Mouse (Mus musculus) neural tube, embryonic 11.5 days (tissue): ENCODE measurements around the gene Pth2. TPM values are rescaled to one million over a fixed set of nuclear protein-coding genes. Genes with fewer than 3 reads are reported as not detected.

ENCODE experiments used
- ATAC-seq: fragments of 200-750 bp; cut with Nextera tagmentation; 2 replicates; pipeline ENCODE4 v1.8.0; 2017; ENCODE audit warnings: moderate number of reproducible peaks, mild to moderate bottlenecking, moderate TSS enrichment, moderate library complexity; ENCODE audit not compliant: insufficient read depth, low FRiP score, low TSS enrichment
- DNase-seq: peaks from one replicate; pipeline ENCODE4 v3.0.0-alpha.2; 2015; ENCODE audit warnings: low spot score
- H3K27ac ChIP-seq: fragments of 300-500 bp; sonication (generic); 2 replicates; pipeline ENCODE4 v1.5.1; 2014; ENCODE audit warnings: low read depth, mild to moderate bottlenecking, low read length
- H3K27me3 ChIP-seq: fragments of 300-500 bp; sonication (generic); 2 replicates; pipeline ENCODE4 v1.6.1; 2014; ENCODE audit warnings: mild to moderate bottlenecking, low read length, mixed read lengths; ENCODE audit not compliant: control insufficient read depth, insufficient read depth
- H3K36me3 ChIP-seq: fragments of 300-500 bp; sonication (generic); 2 replicates; pipeline ENCODE4 v1.6.1; 2014; ENCODE audit warnings: mild to moderate bottlenecking, low read length, moderate library complexity, mixed read lengths; ENCODE audit not compliant: control insufficient read depth, insufficient read depth
- H3K4me1 ChIP-seq: fragments of 300-500 bp; sonication (generic); 2 replicates; pipeline ENCODE4 v1.6.1; 2014; ENCODE audit warnings: low read length, mixed read lengths; ENCODE audit not compliant: control insufficient read depth, insufficient read depth
- H3K4me2 ChIP-seq: fragments of 300-500 bp; sonication (generic); 2 replicates; pipeline ENCODE4 v1.6.1; 2014; ENCODE audit warnings: low read depth, mild to moderate bottlenecking, moderate library complexity
- H3K4me3 ChIP-seq: fragments of 300-500 bp; sonication (generic); 2 replicates; pipeline ENCODE4 v1.5.1; 2014; ENCODE audit warnings: low read depth, low read length
- H3K9ac ChIP-seq: fragments of 300-500 bp; sonication (generic); 2 replicates; pipeline ENCODE4 v1.6.1; 2014; ENCODE audit warnings: mild to moderate bottlenecking, low read length
- H3K9me3 ChIP-seq: fragments of 300-500 bp; sonication (generic); 2 replicates; pipeline ENCODE4 v1.6.1; 2016; ENCODE audit warnings: low read length; ENCODE audit not compliant: control insufficient read depth
- WGBS: fragments of 180-500 bp; shearing (Covaris S2); extraction: QIAGEN DNeasy Blood & Tissue Kit; methylation state at CpG from one replicate; pipeline ENCODE4 v1.1.7; 2014; 5-methylcytosine and 5-hydroxymethylcytosine counted together
- polyA plus RNA-seq: library from polyadenylated mRNA; unstranded; fragments of >200 nt; fragmentation: Nextera tagmentation; extraction: Ambion mirVana; gene quantifications from 2 replicates; pipeline ENCODE4 v1.2.1, GENCODE M21; 2014

The Pth2 gene
- polyA plus RNA-seq, 1 experiment from 2014 or later: not detected

DNA sequence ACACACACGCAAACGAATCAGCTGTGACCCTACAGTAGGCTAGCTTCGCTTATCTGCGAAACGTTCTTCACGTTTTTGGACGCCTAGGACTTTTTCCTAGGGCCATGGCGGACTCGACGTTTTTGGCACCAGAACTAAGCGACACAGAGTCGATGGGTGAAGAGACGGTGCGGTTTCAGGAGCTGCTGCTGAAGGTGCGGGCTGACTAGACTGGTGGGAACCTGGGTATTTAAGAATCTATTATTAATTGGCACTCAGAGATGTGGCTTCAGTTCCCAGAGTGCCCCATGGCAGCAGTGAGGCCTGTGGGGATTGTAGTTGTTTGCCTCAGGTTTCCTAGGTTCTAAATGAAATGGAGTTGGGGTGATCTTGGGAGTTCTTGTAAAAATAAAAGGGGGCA is 24.6 kb upstream of the Pth2 start:
- Histone ChIP-seq H3K4me1 (peaks cover 5% of the 10 kb centered on the region), H3K4me3 (no peak overlapping the region), H3K9me3 (no peaks in the 10 kb centered on the region), H3K36me3 (0 out of 2 replicates have a peak, but pooled peaks cover 3% of the 10 kb centered on the region), H3K27ac (no peak overlapping the region), H3K9ac (no peak overlapping the region), H3K4me2 (no peak overlapping the region), H3K27me3 (no peaks in the 10 kb centered on the region)
- ATAC-seq: no peak
- 96% methylated on average over 15 of the region's 15 CpGs for WGBS
- no peak for DNase-seq

DNA sequence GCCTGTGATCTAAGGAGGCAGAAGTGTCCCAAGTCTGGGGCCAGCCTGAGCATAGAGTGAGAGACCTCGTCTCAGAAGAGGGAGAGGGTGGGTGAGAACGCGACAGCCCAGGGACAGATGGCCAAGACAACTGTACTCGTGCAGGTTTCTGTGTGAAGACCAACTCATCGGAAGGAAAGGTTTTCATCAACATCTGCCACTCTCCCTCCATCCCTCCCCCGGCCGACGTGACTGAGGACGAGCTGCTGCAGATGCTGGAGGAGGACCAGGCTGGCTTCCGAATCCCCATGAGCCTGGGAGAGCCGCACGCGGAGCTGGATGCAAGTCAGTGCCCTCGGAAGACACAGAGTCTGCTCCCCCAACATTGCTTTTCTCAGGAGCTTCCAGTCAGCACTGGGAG is 23.3 kb upstream of the Pth2 start:
- no peaks in the 10 kb centered on the region for H3K9me3 ChIP-seq
- no peak overlapping the region for H3K9ac ChIP-seq
- H3K4me3 ChIP-seq: no peak overlapping the region
- no peak overlapping the region for H3K27ac ChIP-seq
- H3K4me1 ChIP-seq: peaks cover 10% of the 10 kb centered on the region
- no peak overlapping the region for H3K4me2 ChIP-seq
- peaks cover 2% of the 10 kb centered on the region; the same call in 1 of the 2 replicates for H3K27me3 ChIP-seq
- 90% methylated on average over 14 of the region's 14 CpGs for WGBS
- DNase-seq (no peak), ATAC-seq (no peak)
- H3K36me3 ChIP-seq: 0 out of 2 replicates have a peak, but pooled peaks cover 3% of the 10 kb centered on the region

DNA sequence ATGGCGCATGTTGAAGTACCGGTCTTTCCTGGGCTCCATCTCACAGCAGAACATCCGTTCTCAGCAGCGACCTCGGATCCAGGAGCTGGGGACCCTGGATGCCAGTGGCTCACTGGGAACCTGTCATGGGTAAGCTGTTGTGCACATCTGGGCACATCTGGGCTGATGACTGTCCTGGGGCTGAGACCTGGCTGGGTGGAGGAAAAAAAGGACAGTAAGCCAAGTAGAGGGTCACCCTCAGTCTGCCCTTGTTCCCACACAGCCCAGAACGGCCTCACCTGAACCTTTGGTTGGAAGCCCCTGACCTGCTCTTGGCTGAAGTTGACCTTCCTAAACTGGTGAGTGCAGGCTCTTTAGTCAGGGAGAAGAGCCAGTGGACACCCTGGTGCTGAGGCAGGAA is 21.8 kb upstream of the Pth2 start:
- WGBS: 92% methylated on average over 6 of the region's 6 CpGs
- no peak overlapping the region for H3K4me2 ChIP-seq
- H3K9ac ChIP-seq: no peak overlapping the region
- H3K27me3 ChIP-seq: peaks cover 16% of the 10 kb centered on the region
- DNase-seq (no peak), ATAC-seq (no peak)
- H3K4me3 ChIP-seq: no peak overlapping the region
- no peak overlapping the region for H3K27ac ChIP-seq
- H3K9me3 ChIP-seq: no peaks in the 10 kb centered on the region
- H3K36me3 ChIP-seq: 0 out of 2 replicates have a peak, but pooled peaks cover 3% of the 10 kb centered on the region
- peaks cover 9% of the 10 kb centered on the region for H3K4me1 ChIP-seq

DNA sequence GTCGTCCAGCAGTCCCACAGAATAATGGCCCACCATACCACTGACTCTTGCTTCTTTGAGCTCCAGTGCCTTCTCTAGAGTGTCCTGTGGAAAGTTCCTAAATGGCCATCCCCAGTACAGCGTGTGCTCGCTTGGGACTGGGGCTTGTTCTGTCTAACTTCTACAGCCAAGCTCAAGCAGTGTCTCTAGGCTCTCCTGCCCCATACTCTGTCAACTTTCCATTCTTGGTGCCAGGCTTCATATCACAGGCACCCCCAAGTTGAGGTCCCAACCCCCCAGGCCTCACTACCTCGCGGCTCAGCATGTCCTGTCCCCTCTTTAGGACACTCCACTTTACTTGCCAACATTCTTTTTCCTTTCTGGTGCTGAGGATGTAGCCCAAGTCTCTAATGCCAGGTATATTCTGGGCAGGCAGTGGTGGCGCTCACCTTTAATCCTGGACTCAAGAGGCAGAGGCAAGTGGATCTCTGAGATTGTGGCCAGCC is 20.4 kb upstream of the Pth2 start:
- no peak overlapping the region for H3K4me2 ChIP-seq
- no peak overlapping the region for H3K4me3 ChIP-seq
- 0 out of 2 replicates have a peak, but pooled peaks cover 3% of the 10 kb centered on the region for H3K36me3 ChIP-seq
- H3K27me3 ChIP-seq: peaks cover 30% of the 10 kb centered on the region
- DNase-seq (no peak), ATAC-seq (no peak)
- no peaks in the 10 kb centered on the region for H3K9me3 ChIP-seq
- no peak overlapping the region for H3K9ac ChIP-seq
- H3K4me1 ChIP-seq: peaks cover 9% of the 10 kb centered on the region
- H3K27ac ChIP-seq: no peak overlapping the region
- WGBS: 95% methylated on average over 6 of the region's 6 CpGs

DNA sequence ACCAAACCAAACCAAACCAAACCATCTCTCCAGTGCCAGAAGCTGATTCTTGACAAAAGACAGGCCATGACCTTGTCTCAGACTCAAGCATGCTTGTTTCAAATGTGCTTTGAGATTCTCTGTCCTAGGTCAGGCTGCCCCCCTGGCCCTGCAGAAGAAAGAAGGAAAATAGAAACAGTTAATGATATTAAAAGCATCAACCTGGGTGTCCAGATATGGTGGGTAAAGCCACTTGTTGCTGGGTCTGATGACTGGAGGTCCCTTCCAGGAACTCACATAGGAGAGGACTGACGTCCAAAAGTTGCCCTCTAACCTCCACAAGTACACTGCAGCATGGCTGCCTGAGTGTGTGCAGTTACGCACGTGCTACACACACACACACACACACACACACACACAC is 19.9 kb upstream of the Pth2 start:
- ATAC-seq: no peak
- H3K36me3 ChIP-seq: 0 out of 2 replicates have a peak, but pooled peaks cover 3% of the 10 kb centered on the region
- no peak for DNase-seq
- 98% methylated on average over 3 of the region's 3 CpGs for WGBS
- H3K4me2 ChIP-seq: no peak overlapping the region
- no peaks in the 10 kb centered on the region for H3K9me3 ChIP-seq
- H3K4me1 ChIP-seq: peaks cover 9% of the 10 kb centered on the region
- no peak overlapping the region for H3K9ac ChIP-seq
- peaks cover 35% of the 10 kb centered on the region for H3K27me3 ChIP-seq
- no peak overlapping the region for H3K4me3 ChIP-seq
- H3K27ac ChIP-seq: no peak overlapping the region

DNA sequence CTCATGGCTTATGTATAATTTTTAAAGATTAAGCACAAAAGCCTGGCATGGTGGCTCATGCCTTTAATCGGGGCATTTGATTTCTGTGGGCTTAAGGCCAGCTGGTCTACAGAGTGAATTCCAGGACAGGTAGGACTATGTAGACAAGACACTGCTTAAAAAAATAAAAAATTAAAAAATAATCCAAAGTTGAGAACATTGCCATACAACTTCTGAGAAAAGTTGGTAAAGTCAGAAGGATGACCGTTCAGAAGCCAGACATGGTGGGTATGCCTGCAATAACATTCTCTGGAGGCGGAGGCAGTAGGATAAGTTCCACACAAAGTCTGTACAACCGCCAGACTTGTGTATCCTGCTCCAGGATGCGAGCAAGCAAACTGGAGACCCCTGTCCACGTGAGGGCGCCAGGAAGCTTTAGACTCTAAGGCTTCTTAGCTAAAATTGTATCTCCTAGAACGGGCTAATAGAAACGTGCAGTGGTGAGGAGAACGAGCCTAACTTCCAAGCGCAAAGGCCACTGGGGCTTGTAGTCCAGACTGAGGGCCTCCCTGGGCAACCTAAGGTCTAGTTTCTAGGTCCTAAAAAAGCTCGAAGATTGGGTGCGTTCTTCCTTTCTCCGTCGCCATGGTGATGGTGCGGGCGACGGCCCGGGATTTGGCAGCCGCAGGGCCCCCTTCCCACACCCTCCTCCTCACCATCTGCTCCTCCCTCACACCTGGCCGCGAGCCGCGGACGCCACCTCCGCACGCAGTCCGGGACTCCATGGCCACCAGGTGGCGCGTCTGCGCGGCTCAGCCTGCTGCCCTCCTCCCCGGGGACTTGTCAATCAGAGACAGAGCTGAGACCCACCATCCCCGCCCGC is 19.0 kb upstream of the Pth2 start:
- DNase-seq: peak; percentile 88
- peak overlapping the region; percentile 63 for H3K4me2 ChIP-seq
- no peak overlapping the region for H3K9ac ChIP-seq
- peaks cover 44% of the 10 kb centered on the region for H3K27me3 ChIP-seq
- WGBS: 6% methylated on average over 35 of the region's 35 CpGs
- peaks cover 9% of the 10 kb centered on the region for H3K4me1 ChIP-seq
- H3K27ac ChIP-seq: no peak overlapping the region
- no peaks in the 10 kb centered on the region for H3K9me3 ChIP-seq
- peak; percentile 77 for ATAC-seq
- H3K4me3 ChIP-seq: peak overlapping the region; percentile 23
- 0 out of 2 replicates have a peak, but pooled peaks cover 3% of the 10 kb centered on the region for H3K36me3 ChIP-seq

DNA sequence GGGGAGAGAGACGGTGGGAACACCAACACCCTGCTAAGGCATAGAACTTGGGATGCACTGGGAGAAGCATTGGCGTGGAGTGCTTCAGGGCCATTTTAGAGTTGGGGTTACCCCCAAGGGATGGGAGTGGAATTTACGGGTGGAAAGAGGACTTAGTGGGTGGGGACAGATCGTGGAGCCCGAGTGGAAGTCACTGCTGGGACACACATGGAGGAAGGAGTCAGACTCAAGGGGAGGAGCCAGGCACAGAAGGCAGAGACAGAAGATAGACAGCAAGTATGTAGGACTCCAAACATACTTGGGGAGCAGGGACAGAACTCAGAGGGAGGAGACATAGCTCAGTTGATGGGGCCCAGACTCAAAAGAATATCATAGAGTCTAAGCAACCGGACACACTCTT is 18.2 kb upstream of the Pth2 start:
- Histone ChIP-seq H3K27ac (no peak overlapping the region), H3K36me3 (0 out of 2 replicates have a peak, but pooled peaks cover 3% of the 10 kb centered on the region), H3K4me1 (peaks cover 9% of the 10 kb centered on the region), H3K9me3 (no peaks in the 10 kb centered on the region), H3K4me3 (peak overlapping the region; percentile 23), H3K4me2 (peak overlapping the region; percentile 63), H3K27me3 (peaks cover 50% of the 10 kb centered on the region), H3K9ac (no peak overlapping the region)
- no peak for ATAC-seq
- WGBS: 22% methylated on average over 6 of the region's 6 CpGs
- DNase-seq: no peak

DNA sequence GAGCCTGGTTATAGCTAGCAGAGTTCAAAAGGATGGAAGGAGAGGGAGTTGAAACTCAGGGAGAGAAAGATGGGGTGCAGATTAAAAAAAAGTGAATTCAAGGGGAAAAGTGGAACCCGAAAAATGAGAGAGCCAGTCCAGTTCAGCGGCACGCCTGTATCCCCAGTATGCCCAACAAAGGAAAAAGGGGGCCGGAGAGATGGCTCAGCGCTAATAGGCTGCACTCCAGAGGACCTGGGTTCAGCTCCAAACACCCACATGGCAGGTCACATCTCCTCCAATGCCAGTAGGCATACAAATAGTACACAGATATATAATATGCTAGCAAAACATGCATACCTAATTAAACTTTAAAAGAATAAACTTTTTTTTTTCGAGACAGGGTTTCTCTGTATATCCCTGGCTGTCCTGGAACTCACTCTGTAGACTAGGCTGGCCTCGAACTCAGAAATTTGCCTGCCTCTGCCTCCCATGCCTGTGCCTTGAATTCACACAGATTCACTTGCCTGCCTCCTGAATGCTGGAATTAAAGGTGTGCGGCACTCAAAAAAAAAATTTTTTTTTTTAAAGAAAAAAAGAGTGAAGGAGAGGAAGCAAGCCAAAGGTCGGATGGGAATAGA is 17.7 kb upstream of the Pth2 start:
- H3K36me3 ChIP-seq: 0 out of 2 replicates have a peak, but pooled peaks cover 3% of the 10 kb centered on the region
- DNase-seq: no peak
- no peak overlapping the region for H3K4me3 ChIP-seq
- WGBS: 74% methylated on average over 9 of the region's 9 CpGs
- peaks cover 55% of the 10 kb centered on the region for H3K27me3 ChIP-seq
- H3K9ac ChIP-seq: no peak overlapping the region
- no peak overlapping the region for H3K4me2 ChIP-seq
- H3K27ac ChIP-seq: no peak overlapping the region
- H3K9me3 ChIP-seq: no peaks in the 10 kb centered on the region
- ATAC-seq: no peak
- H3K4me1 ChIP-seq: peaks cover 9% of the 10 kb centered on the region
